Mouse (Mus musculus): ENCODE results near the gene Spg20.

DNA sequence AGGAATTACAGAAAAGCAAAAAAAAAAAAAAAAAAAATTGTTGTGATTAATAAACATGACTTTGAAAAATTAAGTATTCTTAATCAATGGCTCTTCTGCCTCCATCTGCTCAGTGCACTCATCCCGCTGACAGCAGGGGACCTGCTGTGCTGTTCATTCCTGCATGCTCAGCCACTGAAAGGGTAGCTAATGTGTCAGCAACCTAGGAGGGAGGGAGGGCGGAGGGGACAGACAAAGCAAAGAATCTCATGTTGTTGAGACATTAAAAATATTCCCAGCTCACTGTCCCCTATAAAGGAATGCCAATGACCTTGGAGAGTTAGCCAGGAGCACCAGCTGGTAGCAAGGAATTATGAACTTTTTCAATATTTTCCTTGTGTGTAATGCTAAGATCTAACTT is 13.9 kb upstream of the Spg20 start:
- TF ChIP-seq USF2 (IDR thresholded peaks at IDR 0.05; ENCODE audit: borderline replicate concordance in 1 of 2, insufficient read depth in 1 of 2, low read depth in 1 of 2, low read length in 2 of 2) = no peak
- TF ChIP-seq CTCF (IDR thresholded peaks at IDR 0.05 in 2 of 3, conservative IDR thresholded peaks at IDR 0.05 in 1 of 3; ENCODE audit: control insufficient read depth in 1 of 3, insufficient read depth in 1 of 3, low read depth in 2 of 3, low read length in 3 of 3, poor library complexity in 1 of 3, severe bottlenecking in 1 of 3) = no peak
- TF ChIP-seq POLR2A (IDR thresholded peaks at IDR 0.05; ENCODE audit: control insufficient read depth in 1 of 2, insufficient read depth in 1 of 2, low read depth in 1 of 2, low read length in 2 of 2, poor library complexity in 1 of 2) = no peak
- TF ChIP-seq ZC3H11A (IDR thresholded peaks at IDR 0.05; ENCODE audit: low read depth, low read length) = no peak
- no peak for TF ChIP-seq ETS1 (IDR thresholded peaks at IDR 0.05; ENCODE audit: low read depth, low read length)
- no peak for TF ChIP-seq MAFK (IDR thresholded peaks at IDR 0.05; ENCODE audit: borderline replicate concordance, low read depth, low read length)
- no peak for TF ChIP-seq MAX (IDR thresholded peaks at IDR 0.05; ENCODE audit: low read length)
- TF ChIP-seq TBP (IDR thresholded peaks at IDR 0.05; ENCODE audit: low read depth, low read length) = no peak
